Mouse (Mus musculus) ovary, postnatal 10 days (tissue): ENCODE measurements at regions not wholly inside any gene's neighbourhood (a gene's known extent, or its start where the extent isn't known, plus 50 kb on each side); places are given as distances from the start of the nearest gene placed in this dataset.

Experiments used
- DNase-seq: peaks from one replicate; pipeline ENCODE4 v3.0.0; 2022; ENCODE audit warnings: low spot score

DNA sequence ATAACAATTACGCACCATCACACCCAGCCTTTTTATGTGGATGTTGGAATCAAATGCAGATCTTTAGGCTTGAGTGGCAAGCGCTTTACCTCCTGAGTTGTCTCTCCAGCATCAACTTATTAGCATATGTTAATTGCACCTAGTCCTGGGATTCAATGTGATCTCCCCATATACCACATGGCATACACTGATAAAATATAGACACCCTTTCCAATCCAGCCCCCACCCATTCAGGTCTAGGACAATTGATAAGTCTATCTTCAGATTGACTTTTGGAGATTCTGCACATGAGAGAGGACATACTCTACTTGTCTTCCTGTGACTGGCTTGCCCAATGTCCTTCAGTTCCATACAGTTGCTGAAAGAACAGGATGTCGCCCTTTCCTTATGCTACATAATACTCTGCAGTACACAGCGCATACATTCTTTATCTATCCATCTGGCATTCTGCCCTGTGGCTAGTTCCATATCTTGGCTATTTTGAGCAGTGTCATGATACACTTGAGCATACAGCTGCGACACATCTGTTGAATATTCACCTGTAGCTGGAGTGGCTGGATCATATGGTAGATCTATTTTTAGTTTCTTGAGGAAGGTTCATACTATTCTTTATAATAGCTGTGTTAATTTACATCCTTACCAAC is 120.3 kb downstream of the Gsdmc2 start:
- no peak for DNase-seq

- no peak for DNase-seq
These were observed 122.0 kb downstream of the Gsdmc2 start for GRCm38 (mm10) chr15:63722991-63723390.

GRCm38 (mm10) chr15:63721669-63722357 is 123.2 kb downstream of the Gsdmc2 start:
- DNase-seq = no peak

DNA sequence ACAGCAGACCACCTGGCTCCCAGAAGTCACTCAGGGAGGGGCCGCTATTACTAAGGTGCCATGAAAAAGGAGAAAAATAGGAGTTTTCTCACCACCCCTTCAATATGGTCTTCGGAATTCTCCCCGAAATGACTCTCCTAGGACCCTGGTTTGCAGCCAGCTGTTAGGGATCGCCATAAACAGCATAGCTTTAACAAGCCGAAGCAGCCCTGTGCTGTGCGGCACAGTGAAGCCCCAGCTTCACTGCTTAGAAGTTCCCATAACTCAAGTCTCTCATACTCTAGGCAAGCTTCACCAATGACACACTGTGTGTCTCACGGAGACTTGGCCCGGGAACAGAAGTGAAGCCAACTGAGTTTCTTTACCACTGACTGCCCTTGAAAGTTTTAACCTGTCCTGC is 127.2 kb downstream of the Gsdmc2 start:
- no peak for DNase-seq

DNA sequence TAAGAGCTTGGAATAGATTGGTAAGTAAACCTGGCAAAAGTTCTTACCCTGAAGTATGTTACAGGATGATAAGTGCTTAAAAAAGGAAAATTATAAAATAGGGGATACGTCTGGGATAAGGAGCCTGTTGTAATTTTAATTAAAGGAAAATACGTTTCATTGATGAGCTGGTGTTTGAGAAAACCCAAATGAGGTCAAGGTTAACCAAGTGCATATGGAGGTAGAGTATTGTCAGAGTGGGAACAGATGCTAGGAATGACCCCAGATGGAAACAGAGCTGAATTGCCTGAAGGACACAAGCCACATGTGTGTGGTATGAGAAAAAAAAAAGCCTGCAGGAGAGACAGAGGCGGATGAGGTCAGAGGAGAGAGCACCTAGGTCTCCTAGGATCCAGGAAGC is 131.3 kb downstream of the Gsdmc2 start:
- DNase-seq = no peak

DNA sequence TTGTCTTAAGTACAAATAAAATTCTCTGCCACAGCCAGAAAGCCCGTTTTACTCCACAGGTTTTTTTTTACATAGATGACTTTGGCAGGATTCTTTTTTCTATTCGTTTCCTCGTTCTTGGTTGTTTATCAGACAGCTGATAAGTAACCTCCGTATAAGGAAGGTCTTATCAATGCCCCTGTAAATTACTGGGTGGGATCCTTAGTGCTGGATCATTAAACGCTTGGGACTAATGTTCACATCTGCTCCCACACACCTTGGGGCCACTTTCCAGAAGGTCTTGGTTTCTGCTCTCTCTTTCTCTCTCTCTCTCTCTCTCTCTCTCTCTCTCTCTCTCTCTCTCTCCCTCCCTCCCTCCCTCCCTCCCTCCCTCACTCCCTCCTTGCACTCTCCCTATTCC is 134.6 kb downstream of the Gsdmc2 start:
- no peak for DNase-seq

- DNase-seq = no peak
These were observed 135.6 kb downstream of the Gsdmc2 start for GRCm38 (mm10) chr15:63709270-63709933.

DNA sequence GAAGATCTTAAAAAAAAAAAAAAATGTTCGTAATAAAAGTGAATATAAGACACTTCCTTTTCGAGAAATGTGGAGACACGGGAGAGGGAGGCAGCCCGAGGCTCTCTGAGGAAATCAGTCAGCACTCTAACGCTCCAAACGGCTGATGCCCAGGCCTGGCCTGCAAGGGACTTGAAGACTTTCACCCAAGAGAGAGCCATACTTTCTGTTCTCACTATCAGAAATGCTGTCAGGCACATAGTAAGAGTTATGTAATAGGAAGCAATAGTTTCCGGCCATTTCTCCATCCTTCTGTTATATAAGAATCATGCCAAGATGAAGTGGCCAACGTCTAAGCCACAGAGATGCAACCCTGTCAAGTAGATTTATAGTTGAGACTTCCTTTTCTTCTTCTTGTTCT is 140.3 kb downstream of the Gsdmc2 start:
- no peak for DNase-seq

- no peak for DNase-seq
These were observed 147.1 kb downstream of the Gsdmc2 start for GRCm38 (mm10) chr15:63697831-63698230.

DNA sequence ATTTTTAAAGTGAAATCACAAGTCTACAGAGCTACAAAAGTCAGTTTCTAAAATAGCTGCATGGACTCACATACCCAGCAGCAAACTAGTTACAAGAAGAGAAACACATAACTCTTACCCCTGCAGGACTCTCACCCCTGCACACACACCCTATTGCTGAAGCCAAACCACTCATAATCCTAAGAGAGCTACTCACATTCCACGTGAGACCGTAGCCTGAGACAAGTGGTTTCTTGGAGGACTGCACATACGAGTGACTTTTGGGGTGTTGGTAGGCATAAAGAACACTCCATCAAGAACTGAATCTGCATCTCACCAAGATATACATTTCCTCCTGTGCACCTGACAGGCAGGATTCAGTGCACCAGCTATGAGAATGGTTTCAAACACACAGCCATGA is 150.8 kb downstream of the Gsdmc2 start:
- no peak for DNase-seq

DNA sequence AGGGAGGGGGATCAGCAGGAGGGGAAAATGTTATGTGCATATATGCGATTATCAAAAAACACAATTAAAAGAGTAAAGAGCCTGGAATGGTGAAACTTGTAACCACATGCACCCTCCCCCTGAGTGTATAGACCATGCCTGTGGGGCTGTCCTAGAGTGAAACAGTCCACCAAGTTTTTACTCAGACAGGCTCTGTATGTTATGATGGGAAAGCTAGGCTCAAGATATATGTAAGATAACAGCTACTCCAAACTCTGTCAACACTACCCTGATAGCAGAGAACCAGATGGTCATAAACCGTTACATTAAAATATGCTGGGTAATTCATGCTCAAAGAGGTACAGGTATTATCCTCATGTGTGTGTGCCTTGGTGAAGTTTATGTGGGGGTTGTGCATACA is 151.4 kb downstream of the Gsdmc2 start:
- DNase-seq = no peak

DNA sequence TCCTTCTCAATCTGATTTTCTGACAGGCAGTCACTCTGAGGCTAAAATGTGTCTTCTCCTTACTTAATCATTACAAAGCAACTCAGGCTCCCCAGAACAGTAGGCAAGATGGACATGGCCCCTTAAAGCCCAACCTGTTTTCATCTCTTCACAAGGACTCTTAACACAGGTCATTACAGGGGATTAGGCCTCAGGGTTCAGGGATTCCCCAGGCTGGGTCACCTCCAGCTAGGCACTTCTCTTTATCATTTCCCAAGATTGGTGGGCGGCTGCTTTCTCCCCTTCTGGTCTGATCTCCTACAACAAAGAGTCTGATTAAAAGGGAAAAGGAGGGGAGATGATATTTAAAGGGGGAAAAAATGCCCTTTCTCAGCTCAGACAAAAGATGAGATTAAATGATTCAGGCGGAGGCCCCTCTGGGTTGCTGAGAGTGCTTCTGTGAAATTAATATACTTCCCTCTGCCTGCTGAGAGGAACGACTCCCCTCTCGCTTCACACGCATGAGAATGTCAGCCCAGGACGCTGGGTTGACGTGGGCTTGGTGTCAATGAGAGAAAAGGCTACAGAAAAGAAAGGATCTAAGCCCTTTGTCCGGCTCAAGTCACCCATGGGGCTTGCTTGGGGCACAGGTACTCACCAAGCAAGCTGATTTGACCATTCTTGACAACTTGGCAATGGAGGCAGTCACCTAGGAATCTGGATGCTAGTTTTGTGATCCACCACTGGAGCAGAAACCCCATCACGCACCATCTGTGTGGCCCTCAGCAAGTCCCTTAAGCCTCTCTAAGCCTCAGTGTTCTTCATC is 152.3 kb downstream of the Gsdmc2 start:
- no peak for DNase-seq

DNA sequence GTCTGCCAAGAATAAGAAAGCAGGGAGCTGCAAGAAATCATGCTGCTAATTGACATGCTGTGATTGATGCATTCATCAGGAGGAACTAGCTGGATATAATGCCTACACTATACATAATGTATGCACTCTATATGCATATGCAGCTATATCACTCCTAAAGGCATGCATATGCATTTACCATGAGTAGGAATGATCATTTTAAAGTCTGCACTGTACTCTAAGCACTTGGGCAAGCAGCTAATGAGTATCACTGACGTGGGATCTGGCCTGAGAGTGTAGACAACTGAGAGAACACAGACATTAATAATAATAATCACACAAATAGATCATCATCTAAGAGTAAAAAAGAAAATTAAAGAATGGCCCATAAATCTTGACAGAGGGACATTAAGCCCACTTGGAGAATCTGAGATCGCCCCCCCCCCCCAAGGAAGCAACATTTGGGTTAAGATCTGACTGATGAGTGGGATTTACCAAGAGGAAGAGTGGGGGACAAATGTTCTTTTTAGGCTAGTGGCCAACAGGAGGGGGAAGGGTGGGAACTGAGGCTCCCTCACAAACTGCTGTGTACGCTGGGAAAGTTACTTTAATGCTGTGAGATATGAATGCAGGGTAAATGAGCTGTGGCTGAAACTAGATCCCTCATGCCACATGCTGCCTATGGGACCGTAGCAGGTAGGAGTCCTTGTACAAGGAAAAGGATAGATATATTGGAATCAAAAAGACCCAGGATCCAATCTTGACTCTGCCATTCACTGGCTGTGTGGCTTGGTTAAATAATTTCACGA is 155.0 kb downstream of the Gsdmc2 start:
- no peak for DNase-seq

DNA sequence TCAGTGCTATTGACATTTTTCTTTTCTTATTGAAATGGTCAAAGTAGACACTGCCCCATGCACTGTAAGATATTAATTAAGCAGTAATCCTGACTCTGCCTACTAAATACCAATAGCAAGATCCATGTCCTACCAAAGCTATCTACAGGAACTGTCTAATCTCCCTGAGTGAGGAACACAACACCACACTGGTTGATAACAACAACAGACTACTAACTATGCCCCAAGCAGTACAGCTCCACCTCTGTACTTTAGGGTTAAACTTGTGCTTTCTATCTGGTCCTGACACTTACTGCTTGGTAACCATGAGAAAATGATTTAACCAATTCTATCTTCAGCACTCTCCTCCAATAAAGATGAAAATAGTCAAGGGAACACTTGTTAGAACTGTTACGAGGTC is 157.1 kb downstream of the Gsdmc2 start:
- no peak for DNase-seq

DNA sequence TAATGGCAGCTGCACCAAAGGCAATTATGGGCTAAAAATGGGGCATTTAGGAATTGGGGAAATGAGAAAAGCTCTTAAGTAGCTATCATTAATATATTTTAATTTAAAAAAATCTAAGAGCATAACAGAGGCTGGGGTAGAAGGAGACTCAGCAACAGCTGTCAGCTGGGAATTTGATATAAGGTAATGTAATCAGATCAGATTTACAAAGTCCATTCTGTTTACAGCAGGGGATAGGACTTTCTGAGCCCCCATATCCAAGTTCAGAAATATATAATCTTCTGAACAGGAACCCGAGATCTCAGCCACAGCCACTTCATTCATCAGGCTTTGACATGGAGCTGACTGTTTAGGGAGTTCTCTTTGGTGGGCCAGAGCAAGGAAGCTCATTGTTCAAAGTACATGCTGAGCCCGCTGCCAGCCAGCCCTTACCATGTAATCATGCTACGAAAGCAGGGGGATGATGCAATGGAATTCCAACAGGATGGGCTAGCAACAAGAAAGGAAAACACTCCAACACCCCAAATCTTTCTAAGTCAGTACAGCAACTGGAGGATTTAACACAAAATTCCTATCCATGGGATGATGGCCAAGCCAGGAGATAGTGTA is 157.9 kb downstream of the Gsdmc2 start:
- DNase-seq = no peak

DNA sequence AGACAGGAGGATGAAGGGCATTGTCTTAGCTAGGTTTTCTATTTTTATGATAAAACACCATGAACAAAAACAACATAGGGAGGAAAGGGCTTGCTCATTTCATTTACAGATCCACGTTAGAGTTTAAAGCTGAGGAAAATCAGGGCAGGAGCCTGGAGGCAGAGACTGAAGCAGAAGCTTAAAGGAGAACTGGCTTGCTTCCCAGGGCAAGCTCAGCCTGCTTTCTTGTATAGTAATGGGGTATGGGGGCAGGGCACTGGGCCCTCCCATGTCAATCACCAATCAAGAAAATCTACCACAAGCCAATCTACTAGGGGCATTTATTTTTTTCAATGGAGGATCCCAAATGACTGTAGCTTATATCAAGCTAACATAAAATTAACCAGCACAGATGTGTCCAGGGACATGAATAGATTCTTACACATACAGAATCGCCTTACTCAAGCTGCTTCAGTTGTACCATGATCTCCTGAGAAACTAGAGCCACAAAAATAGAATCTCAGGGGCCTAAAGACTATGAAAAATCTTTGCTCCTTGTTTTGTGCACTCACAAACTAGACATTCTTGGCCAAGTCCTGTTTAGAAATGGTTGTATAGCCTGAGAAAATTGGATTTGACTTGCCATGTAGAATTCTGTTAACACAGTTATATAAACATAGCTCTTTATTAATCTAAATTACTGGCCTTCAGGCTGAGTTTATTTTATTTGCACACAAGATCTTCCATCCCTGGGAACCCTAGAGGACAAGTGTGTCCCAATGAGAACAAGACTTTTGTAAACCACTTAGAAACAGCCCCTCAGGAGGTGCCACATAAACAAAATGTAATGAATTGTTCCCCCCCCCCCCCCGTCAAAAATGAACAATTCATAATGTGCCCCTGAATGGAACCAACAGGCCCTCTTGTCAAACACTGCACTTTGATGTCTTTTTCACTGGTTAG is 164.7 kb downstream of the Gsdmc2 start:
- no peak for DNase-seq

DNA sequence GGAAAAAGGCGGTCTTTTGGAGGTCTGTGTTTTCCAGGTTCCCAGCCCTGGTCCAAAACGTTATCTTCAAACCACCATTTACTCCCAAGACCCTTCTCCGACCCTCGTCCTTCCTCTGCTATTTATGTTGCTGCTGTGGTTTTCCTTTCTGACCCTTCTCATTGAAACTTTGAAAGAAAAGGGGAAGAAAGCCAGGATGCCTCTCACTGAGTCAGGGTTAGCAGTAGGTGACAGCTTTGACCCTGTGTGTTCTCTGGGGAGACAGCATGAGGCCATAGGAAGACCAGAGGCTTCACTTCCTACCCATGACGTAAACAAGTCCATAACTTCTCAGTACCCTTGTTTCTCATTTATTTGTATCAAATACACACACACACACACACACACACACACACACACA is 166.1 kb downstream of the Gsdmc2 start:
- DNase-seq = no peak

DNA sequence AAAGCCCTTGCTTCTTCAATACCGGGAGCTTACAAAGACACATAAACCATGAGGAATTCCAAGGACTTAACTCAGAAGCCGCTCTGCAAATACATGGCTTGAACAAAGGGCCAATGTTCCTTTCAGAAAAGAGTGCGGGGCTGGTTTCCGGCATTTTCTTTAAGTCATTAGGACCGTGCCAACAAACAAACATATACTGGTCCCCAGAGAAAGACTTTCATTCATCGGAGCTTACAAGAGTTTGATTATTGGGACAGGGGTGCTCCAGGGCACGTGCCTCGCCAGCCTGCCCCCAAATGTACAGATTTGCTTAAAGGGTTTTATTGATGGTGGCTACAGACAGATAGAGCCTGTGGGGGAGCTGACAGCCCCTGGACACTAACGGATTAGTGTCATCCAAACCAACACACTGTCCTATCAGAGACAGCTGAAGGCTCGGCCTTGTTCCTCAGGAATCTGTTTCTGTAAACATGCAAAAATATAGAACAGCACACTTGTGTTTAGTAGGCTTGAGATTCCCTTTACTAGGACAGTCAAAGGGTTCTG is 169.4 kb downstream of the Gsdmc2 start:
- no peak for DNase-seq

- no peak for DNase-seq
These were observed 170.6 kb downstream of the Gsdmc2 start for GRCm38 (mm10) chr15:63674404-63674803.

DNA sequence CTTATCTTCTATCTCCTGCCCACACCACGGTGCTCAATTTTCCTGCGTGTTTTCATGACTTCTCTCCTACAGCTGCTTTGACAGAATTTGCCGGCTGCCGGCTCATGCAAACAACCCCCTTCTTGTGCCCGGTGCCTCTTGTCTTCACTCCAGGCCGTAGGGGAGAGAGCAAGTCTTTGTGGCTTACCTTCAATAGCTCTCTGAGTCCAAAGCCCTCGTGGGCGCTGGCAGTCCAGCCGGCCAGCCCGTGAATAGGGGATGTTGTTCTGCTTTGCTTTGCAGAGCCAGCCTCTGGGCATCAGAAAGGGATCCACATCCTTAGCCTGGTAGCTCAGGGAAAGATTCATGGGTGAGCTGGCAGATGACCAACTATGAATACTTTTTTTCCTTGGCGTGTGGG is 173.9 kb downstream of the Gsdmc2 start:
- no peak for DNase-seq
